Mouse (Mus musculus): ENCODE data around the gene Mphosph9. TPM values are rescaled to one million over a fixed set of nuclear protein-coding genes. Genes with fewer than 3 reads are reported as not detected.
A peak's percentile ranks its signal among the peaks of the same experiment; 100 is the strongest.
"Not testable (repeated sequence)": the region's sequence is repeated elsewhere in the genome, so short reads cannot be mapped to it uniquely, and the experiment has no call there.

The Mphosph9 gene
- total RNA-seq, 2 experiments from 2014 or later, result 7.7 to 9.7 TPM

- DNase-seq (ENCODE audit: low spot score in 2 of 2), result no peak
Measured at GRCm38 (mm10) chr5:124240841-124241685, 86.7 kb downstream of the Mphosph9 start.

DNA sequence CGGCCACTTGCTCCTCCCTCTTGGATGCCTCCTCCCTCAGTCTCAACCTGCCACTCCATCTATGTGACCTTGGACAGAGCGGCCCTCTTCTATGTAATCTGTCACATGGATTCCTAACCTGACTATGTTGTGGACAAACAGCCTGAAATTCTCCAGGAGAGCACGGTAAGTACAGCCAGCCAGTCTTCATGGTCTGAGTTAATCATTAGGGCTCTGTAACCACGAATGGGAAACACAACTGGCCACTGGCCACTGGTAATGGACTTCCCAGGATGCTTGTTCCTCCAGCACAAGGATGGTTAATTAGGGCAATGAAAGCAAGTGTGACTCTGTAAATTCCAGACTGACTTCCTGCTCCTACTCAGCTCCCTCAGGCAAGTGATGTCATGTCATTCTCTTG, 91.6 kb downstream of the Mphosph9 start:
- DNase-seq (ENCODE audit: low spot score in 2 of 2), result no peak

- no peak for DNase-seq (ENCODE audit: low spot score in 2 of 2)
Measured at GRCm38 (mm10) chr5:124234778-124235177, 93.0 kb downstream of the Mphosph9 start.

GRCm38 (mm10) chr5:124233874-124234661, 93.7 kb downstream of the Mphosph9 start:
- DNase-seq (ENCODE audit: low spot score in 2 of 2), result no peak

DNA sequence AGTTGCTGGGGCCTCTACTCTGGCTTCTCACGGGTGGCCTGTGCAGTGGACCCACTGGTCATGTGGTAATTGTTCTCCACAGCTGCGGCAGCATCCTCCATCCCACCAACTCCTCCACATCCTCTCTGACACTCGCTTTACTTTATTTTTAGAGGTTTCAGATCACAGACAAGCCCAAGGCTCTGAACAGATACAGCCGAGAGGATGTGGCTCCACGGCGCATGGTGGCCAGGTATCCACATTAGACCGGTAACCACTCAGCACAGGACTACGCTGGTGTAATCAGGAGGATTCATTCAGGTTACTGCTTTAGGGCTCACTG, 94.7 kb downstream of the Mphosph9 start:
- no peak for DNase-seq (ENCODE audit: low spot score in 2 of 2)

GRCm38 (mm10) chr5:124232360-124233143, 95.2 kb downstream of the Mphosph9 start:
- no peak for DNase-seq (ENCODE audit: low spot score in 2 of 2)

DNA sequence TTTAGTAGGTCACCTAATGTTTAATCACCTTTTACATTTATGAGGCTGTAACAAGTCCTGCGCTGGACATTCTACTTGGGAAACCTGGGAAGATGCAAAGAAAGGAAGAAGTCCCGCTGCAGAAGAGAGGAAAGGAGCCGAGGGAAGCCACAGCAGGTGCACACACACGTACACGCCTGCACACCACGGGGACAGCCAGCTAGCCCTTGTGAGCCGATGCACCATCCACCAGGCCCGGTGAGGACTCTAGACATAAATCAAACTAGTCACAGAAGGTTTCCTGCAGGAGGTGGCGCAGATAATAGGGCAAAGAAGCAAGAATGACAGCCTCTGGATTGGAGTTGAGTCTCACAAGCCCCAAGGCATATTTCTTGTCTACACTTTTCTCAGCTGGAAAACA, 97.3 kb downstream of the Mphosph9 start:
- DNase-seq (ENCODE audit: low spot score in 2 of 2), result no peak

DNA sequence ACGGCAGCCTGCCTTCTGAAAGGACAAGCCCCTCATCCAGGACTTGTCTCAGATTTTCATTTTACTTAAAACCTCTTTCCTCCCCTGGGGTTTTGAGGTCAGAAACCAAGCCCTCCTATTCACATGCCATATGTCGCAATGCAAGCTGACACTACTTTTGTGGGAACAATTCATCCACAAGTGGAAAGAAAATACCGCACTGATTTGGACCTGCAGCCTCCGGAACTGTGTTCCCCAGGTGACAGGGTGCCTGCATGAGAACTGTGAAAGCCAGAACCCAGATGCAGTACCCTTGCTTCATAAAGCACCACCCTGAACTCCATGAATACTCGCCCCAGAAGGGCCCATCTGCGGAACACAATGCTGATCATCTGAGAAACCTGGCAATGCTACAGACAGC, 100.6 kb downstream of the Mphosph9 start:
- no peak for DNase-seq (ENCODE audit: low spot score in 2 of 2)

- no peak for DNase-seq (ENCODE audit: low spot score in 2 of 2)
Measured at GRCm38 (mm10) chr5:124226494-124226893, 101.3 kb downstream of the Mphosph9 start.

DNA sequence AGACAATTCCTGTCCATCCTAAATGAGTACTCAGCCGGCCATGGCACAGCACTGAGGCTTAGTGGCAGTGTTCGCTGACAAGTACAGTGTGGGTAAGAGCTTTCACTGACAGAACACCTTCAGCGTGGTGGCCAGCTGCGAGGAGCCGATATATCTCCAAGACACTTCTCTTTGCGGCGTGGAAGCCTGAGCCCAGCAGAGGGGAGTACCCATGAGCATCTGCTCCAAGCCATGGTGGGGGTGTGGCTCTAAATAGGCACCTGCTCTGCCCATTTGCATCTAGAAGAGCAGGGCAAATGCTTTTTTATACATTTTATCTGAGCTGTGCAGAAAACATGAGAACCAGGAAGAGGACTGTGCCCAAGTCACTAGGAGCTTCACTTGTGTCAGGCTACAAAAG, 101.9 kb downstream of the Mphosph9 start:
- DNase-seq (ENCODE audit: low spot score in 2 of 2), result no peak

- DNase-seq (ENCODE audit: low spot score in 2 of 2), result peak in 1 of 2 experiments; percentile 51
Measured at GRCm38 (mm10) chr5:124224321-124225092, 103.3 kb downstream of the Mphosph9 start.

DNA sequence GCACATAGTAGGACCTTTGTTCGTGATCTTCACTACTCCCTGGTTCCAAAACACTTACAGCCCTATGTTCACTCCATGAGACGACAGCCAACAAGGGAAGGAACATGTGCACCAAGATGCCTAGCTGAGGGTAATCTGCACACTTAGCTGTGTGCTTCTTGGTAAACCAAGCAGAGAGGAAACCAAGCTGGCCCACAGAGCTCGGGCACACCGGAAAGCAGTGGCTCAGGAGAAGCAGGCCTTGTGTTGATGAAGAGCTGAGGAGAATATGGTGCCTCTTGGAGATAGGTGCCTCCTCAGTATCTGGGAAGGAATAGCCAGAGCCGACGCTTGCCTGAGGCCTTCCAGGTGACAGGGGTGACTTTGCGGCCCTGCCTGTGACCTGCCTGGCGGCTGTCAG, 104.2 kb downstream of the Mphosph9 start:
- no peak for DNase-seq (ENCODE audit: low spot score in 2 of 2)

DNA sequence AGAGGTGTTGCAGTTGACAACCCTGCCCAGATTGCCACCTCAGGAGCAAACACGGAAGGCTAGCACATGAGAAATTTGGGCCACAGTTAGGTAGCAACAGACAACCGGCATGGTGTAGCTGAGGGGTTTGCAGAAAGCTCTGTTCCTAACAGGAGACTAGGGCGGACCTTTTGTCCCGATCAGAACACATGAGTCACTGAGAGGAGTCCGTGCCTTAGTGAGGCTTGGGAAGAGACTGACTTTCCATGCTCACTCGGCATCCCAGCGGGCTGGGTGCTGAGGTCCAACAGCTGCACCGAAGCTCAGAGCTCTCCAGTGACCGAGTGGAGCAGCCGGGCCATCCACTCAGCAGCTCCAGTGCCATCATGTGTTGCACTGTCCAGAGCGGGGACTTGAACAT, 105.1 kb downstream of the Mphosph9 start:
- no peak for DNase-seq (ENCODE audit: low spot score in 2 of 2)

DNA sequence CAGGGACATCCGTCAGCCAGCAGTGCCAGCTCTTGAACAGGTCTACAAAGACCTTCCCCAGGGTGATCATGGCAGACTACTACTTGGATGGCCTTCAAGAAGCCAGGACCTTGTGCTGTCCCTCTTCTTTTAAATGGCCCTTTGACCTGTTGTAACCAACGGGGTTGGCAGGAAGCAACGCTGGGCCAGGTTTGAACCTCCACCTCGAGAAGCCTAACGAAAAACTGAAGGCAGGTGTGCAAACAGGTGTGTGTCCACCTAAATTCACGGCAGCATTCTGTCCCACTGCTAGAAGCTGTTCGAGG, 106.1 kb downstream of the Mphosph9 start:
- no peak for DNase-seq (ENCODE audit: low spot score in 2 of 2)

GRCm38 (mm10) chr5:124221037-124221735, 106.6 kb downstream of the Mphosph9 start:
- peak; percentile 46 to 69 for DNase-seq (ENCODE audit: low spot score in 2 of 2)

GRCm38 (mm10) chr5:124220551-124220950, 107.2 kb downstream of the Mphosph9 start:
- no peak for DNase-seq (ENCODE audit: low spot score in 2 of 2)

DNA sequence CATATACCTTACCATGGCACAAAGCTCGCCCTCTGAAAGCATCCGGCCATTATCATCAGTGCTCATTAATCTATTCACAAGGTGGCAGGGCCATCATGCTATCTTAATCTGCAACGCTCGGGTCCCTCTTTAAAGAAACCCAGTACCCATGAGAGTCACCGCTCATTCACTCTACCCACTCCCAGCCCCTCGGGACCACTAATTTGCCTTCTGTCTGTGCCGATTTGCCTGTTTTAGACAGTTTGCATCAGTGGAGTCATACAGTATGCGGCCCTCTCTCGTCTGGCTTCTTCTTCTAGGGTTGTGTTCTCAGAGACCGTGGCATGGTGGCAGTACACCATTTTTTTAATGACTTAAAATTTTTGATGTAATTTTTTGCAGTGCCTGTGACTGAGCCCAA, 108.3 kb downstream of the Mphosph9 start:
- DNase-seq (ENCODE audit: low spot score in 2 of 2), result no peak

GRCm38 (mm10) chr5:124218986-124219385, 108.8 kb downstream of the Mphosph9 start:
- no peak for DNase-seq (ENCODE audit: low spot score in 2 of 2)

GRCm38 (mm10) chr5:124217566-124218249, 110.1 kb downstream of the Mphosph9 start:
- DNase-seq (ENCODE audit: low spot score in 2 of 2), result no peak

DNA sequence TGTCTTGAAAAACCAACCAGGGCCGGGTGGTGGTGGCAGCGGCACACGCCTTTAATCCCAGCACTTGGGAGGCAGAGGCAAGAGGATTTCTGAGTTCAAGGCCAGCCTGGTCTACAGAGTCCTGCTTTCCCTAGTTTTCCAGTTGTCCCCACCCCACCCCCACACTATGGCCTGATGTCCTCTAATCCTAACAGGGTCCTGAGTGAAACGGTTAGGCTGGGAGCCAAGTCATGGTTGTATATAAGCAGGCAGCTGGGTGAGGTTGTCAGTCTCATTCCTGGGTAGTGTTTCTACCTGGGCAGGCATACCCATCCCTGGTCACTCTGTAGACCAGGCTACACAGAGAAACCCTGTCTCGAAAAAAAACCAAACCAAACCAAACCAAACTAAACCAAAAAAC, 110.7 kb downstream of the Mphosph9 start:
- not testable (repeated sequence) for DNase-seq (ENCODE audit: low spot score in 2 of 2)

All from gastrocnemius, postnatal 4 days (tissue).